Mouse (Mus musculus): ENCODE results near the gene Runx1. TPM values are rescaled to one million over a fixed set of nuclear protein-coding genes. Genes with fewer than 3 reads are reported as not detected.

The Runx1 gene
- polyA plus RNA-seq, 1 experiment = 226 TPM

DNA sequence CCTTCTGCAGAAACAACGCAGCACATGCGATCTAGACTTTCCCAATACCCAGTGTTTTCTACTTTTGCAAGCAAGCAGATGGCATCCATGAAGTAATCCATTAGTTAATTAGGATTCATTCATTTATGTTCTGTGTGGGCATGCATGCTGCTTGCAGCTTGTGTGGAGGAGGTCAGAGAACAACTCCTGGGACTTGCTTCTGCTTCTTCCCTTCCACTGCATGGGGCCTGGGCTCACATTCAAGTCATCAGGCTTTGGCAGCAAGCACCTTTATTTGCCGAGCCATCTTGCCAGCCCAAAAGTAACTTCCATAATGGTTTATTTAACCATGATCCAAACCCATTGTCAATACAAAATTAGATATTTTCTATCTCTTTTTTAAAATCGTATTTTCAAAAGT, 118.2 kb downstream of the Runx1 start:
- TF ChIP-seq GATA1 (IDR thresholded peaks at IDR 0.05; ENCODE audit: low read length) = no peak

DNA sequence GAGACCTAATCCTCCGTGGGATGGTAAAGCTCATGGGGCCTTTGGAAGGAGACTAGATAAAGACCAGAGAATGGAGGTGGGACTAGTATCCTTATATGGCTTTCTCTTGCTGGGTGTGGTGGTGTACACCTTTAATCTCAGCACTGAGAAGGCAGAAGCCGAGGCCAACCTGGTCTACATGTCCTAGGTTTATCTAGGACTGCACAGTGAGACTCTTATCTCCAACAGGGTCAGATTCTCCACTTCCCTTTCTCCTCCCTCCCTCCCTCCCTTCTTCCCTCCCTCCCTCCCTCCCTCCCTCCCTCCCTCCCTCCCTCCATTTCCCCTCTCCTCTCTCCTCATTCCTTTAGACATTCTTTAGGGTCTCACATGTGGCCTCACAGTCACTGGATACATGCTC, 118.8 kb downstream of the Runx1 start:
- no peak for TF ChIP-seq GATA1 (IDR thresholded peaks at IDR 0.05; ENCODE audit: low read length)

DNA sequence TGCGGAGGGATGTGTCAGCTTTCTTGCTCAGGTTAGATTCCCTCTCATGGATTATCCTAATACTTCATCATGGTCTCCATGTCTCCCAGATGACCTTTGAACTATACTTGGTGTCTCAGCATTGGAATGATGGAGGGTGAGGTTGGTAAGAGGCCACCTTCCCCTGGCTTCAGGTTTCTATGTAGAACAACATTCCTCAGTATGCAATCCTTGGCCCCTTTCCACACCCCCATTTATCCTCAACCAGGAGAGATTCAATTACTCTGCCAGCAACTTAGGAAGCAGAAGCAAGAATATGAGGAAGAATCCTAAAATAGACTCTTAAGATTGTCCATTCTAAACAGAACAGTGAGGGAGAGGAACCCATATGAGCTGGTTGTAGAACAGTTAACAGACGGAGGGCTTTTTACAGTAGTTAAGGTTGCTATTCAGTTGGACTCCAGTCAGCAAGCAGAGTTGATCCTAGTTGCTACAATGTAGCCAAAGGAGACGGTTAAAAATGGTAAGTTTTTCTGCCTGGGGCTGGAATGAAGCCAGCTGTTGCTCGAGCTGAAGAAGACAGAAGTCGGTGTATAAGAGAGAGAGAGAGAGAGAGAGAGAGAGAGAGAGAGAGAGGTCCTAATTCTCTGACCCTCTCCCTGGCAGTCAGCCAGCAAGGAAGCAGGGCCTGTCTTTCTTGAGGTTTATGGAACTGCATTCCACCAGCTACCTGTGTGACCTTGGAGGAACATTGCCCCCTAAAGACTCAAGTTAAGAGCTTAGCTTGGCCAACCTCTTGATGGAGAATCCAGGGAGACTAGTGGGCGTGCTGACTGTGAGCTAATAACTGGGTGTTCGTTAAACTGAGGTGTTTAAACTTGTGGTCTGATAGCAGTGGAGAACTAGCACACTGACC, 120.1 kb downstream of the Runx1 start:
- no peak for TF ChIP-seq GATA1 (IDR thresholded peaks at IDR 0.05; ENCODE audit: low read length)

DNA sequence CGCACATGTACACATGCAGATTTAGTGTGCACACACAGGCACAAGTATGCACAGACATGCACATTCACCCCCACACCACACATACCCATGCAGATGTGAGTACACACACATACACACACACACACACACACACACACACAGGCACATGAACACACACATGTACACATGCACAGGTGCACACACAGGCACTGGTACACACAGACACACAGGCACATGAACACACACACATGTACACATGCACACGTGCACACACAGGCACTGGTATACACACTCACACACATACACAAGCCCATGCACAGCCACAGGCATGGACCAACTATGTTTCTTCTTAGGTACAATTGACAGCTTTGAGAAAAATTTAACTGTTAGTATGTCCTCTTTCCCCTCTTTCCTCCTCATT, 122.1 kb downstream of the Runx1 start:
- TF ChIP-seq GATA1 (IDR thresholded peaks at IDR 0.05; ENCODE audit: low read length) = no peak

DNA sequence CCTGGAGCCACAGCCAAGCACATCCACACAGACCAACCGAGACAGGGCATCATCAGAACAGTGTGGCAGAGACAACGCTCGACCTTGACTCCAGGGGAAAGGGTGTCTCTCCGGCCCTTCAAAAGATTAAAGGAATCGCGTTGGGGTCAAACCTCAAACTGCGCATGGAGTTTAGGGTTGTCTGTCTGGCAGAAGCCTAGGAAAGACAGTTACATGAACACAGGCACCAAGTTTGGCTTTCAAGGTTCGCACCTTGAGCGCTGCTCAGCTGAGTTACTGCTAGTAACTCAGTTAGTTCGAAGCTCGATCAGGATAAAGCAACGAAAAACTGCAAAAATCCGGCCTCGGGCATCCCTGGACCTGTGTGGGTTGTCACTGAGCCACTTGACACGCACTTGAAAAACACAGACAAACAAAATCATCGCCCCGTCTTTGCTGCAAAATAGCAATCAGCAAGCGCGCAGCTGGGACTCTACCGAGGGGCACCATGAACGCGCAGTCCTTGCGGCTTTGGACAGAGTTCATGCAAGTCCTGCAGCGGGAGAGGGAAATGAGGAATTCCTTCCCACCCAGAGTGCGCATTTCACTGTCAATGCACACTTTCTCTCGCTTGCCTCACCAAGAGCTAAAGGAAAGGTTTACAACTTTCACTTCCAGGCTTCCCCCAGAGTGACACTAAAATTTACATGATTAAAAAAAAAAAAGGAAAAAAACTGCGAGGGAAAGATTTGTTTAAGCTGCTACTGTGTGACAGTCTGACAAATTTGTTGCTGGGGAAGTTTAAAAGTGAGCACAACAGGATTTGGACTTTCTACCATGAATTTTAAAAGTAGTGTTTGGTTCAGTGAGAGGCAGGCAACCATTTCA, 126.2 kb downstream of the Runx1 start:
- no peak for TF ChIP-seq GATA1 (IDR thresholded peaks at IDR 0.05; ENCODE audit: low read length)

DNA sequence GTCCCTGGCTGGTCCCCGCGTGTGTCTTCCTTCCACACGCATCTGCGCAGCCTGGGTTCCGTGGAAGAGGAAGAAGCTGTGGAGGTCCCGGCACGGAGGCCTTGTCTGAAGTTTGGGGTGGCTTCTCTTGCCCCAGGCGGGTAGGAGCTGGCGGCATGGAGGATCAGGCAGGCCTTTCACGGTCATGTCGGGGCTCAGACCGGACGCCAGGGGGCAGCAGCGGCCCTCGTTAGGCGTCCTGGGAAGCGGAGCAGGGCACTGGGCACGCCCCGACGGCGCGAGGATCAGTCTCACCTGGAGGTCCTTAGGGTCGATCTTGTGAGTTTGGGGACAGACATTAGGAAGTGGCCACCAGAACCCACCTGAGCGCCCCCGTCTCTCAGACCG, 127.3 kb downstream of the Runx1 start:
- TF ChIP-seq GATA1 (IDR thresholded peaks at IDR 0.05; ENCODE audit: low read length) = no peak

DNA sequence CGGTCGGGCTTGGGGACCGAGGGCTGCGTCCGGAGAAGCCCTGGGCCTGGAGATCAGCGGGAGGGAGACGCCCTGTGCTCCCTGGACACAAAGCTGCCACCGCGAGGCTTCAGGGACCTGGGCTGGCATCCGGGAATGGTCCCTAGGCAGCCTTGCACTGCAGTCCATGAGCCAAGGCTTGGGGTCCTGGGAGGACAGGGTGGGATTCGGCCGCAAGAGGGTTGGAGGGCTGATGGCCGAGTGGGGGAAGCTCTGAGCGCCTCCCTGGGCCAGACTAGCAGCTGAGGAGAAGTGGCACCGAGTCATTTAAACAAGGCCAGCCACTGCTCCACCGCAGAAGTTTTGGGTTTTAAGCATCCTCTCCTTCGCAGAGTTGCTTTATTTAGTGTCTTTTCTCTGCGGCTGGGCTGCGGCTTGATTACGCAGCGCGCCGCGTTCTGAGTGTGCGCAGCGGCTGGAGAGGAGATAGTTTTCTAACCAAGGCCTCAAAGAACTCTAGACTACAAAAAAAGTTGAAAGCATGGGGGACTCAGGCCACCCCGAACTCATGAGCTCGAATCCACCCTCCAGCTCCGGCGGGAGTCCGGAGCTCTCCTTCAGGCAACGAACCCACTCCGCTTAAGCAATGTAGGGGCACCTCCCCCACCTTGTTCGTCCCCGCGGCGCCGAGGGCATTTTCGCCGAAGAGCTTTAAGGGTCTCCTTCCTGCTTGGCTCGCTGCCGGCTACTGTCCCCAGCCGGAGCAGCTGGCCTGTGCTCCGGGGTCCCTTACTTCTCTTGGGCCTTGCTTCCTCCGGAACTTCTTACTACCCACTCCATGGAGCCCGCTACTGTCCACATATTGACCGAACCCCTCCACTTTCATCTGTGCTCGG, 128.0 kb downstream of the Runx1 start:
- no peak for TF ChIP-seq GATA1 (IDR thresholded peaks at IDR 0.05; ENCODE audit: low read length)

DNA sequence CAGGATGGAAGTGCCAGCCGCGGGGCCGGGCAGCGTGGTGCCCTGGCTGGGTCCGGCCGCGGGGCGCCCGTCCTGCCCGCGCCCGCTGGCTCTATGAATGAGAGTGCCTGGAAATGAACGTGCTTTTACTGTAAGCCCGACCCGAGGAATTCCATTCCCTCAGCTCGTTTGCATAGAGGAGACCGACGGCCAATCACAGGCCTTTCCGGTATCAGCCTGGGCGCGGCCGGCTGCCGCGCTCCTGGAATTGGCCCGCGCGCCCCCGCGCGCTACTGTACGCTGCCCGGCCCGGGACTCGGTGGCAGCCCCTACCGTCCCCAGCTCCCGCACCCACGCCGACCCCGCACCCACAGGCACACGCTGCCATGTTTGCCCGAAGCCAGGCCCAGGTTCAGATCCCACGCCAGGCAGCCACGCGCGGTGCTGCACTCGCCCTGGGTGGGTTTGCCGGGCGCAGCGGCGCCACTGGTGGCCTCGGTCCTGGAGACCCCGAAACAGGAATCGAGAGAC, 128.7 kb downstream of the Runx1 start:
- no peak for TF ChIP-seq GATA1 (IDR thresholded peaks at IDR 0.05; ENCODE audit: low read length)

DNA sequence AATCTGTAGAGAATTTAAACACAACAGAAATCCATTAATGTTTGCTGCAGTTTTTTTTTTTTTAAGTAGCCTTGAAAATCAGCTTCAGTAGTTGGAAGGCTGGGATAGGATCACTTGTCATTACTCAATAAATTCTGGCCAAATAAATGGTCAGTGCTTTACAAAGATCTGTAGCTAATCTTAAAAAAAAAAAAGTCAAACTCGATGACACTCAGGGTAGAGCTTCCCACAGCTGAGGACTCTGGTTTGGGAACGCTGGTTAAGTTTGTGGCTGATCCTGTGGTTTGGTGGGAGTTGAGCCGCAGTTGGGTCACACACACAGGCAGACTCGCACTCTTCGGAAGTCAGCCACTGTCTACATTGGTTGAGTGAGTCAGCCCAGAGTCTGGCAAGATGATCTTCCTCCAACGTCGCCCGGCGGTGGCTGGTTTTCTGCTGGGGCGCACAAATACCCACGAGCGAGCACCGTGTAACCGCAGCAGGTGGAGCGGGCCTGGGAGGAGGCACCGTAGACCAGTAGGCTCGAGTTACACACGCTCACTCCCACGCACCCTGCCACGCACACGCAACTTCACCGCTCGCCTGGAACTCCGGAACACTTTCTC, 129.4 kb downstream of the Runx1 start:
- TF ChIP-seq GATA1 (IDR thresholded peaks at IDR 0.05; ENCODE audit: low read length) = no peak

DNA sequence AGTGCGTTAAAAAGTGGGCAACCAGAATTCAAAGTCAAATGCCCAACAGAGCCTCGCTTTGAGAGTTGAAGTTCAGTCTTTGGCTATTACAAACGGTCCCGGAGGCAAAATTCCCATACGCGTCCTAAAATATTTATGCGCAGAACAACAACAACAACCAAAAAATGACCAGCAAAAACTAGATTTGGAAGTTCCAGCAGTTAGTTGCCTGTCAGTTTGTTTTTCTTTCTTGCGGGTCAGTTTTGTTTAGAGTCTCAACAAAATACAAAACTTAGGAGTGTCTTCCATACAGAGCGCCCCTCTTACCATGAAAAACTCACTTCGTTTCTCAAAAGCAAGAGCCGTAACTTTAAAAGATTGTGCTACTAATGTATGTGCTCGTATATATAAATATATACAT, 130.0 kb downstream of the Runx1 start:
- TF ChIP-seq GATA1 (IDR thresholded peaks at IDR 0.05; ENCODE audit: low read length) = no peak

DNA sequence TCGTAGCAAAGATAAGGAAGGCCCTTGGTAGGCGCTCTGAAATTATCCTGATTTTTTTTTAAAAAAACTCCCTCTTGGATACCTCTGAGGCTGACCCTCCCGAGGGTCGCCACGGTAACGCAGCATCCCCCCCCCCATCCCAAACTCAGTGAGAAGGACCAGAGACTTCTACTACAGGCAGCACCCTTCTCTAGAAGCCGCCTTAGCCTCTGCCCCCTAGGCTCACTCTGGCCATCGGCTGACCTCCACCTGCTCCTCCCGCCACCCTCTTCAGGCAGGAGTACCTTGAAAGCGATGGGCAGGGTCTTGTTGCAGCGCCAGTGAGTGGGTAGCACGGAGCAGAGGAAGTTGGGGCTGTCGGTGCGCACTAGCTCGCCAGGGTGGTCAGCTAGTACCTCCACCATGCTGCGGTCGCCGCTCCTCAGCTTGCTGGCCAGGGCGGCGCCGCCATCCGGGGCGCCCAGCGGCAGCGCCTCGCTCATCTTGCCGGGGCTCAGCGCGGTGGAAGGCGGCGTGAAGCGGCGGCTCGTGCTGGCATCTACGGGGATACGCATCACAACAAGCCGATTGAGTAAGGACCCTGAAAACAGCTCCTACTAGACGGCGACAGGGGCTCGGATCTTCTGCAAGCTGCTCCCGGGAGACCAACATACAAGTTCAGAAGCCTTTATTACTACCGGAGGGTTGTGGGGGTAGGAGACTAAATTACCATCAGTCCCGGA, 130.6 kb downstream of the Runx1 start:
- TF ChIP-seq GATA1 (IDR thresholded peaks at IDR 0.05; ENCODE audit: low read length) = no peak

DNA sequence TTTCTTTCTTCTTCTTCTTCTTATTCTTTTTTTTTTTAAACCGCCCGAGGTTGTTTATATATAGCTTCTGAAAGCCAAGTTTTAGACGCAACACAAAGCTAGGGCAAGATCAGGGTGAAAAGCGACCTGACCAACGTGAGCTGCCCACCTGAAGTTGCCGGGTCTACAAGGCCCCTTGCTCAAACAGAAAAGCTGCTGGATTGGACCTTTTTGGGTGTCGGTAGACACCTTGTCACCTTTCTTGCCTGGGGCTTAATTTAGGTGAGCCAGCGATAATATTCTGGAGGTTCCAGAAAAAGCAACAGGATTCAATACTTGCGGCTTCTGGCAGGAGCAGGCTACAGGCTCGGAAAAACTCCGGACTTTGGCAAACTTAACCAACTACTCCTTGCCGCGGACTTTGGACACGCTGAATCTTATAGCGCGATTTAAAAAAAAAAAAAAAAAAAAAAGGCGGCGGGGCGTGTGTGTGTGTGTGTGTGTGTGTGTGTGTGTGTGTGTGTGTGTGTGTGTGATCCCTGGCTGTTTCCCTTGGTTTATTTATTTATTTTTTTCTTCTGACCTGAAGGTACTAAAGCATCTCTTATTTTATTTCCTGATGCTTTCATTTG, 131.3 kb downstream of the Runx1 start:
- TF ChIP-seq GATA1 (IDR thresholded peaks at IDR 0.05; ENCODE audit: low read length) = no peak

DNA sequence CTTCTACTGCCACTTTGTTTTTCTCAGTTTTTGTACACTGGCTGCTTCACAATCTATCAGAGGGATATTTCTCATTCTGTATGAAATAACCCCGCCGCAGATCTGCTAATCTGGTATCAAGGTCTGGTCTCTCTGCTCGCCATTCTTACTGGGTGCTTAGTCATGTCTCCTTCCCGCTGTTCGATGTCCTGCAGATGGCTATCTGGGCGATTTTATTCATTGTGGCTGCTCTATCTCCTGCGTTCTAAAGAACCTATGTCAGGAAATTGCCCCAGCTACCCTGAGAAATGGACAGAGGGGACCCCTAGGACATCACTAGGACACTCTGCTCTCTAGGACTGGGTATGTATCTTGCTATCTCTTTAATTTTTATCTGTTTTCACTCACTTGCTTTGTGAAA, 135.2 kb downstream of the Runx1 start:
- peak; percentile 65 for TF ChIP-seq GATA1 (IDR thresholded peaks at IDR 0.05; ENCODE audit: low read length)

DNA sequence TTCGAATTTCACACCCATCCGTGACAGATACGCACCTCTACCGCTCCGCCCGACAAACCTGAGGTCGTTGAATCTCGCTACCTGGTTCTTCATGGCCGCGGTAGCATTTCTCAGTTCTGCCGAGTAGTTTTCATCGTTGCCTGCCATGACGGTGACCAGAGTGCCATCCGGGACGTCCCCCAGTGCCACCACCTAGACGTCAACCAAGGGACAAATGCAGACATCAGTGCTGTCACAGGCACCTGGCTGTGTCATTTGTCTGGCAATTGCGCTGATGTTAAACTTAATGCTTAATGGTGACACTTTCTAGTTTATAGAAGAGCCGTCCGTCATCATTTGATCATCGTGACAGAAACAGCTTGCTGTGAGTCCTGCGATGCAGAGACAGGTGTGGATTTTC, 137.0 kb downstream of the Runx1 start:
- no peak for TF ChIP-seq GATA1 (IDR thresholded peaks at IDR 0.05; ENCODE audit: low read length)

Data from G1E-ER4 (cell line).